Mouse (Mus musculus) limb, embryonic 14.5 days (tissue): ENCODE results near the gene Rpgrip1. TPM values are rescaled to one million over a fixed set of nuclear protein-coding genes. Genes with fewer than 3 reads are reported as not detected.

Experiments used
- ATAC-seq: fragments of 200-750 bp; cut with Nextera tagmentation; 2 replicates; pipeline ENCODE4 v1.8.0; 2017; ENCODE audit warnings: low read depth, moderate number of reproducible peaks, moderate TSS enrichment; ENCODE audit not compliant: low FRiP score
- DNase-seq: peaks from one replicate; pipeline ENCODE4 v3.0.0-alpha.2; 2015; ENCODE audit warnings: low spot score
- H3K27ac ChIP-seq: fragments of 300-500 bp; sonication (generic); replicated peaks from 2 replicates; pipeline ENCODE4 v1.5.1; 2014; ENCODE audit warnings: low read depth, mild to moderate bottlenecking, low read length, moderate library complexity, mixed read lengths
- H3K27me3 ChIP-seq: fragments of 300-500 bp; sonication (generic); 2 replicates; pipeline ENCODE4 v1.6.1; 2014; ENCODE audit warnings: low read length, mixed read lengths; ENCODE audit not compliant: control insufficient read depth, insufficient read depth
- H3K36me3 ChIP-seq: fragments of 300-500 bp; sonication (generic); 2 replicates; pipeline ENCODE4 v1.6.1; 2014; ENCODE audit warnings: mild to moderate bottlenecking, low read length, moderate library complexity, mixed read lengths; ENCODE audit not compliant: control insufficient read depth, insufficient read depth
- H3K4me1 ChIP-seq: fragments of 300-500 bp; sonication (generic); 2 replicates; pipeline ENCODE4 v1.6.1; 2014; ENCODE audit warnings: antibody characterized with exemption, low read length, mixed read lengths; ENCODE audit not compliant: control insufficient read depth, insufficient read depth
- H3K4me2 ChIP-seq: fragments of 300-500 bp; sonication (generic); replicated peaks from 2 replicates; pipeline ENCODE4 v1.6.1; 2014; ENCODE audit warnings: low read depth, mild to moderate bottlenecking, low read length, moderate library complexity; ENCODE audit not compliant: severe bottlenecking
- H3K4me3 ChIP-seq: fragments of 300-500 bp; sonication (generic); replicated peaks from 2 replicates; pipeline ENCODE4 v1.5.1; 2014; ENCODE audit warnings: low read length
- H3K9ac ChIP-seq: fragments of 300-500 bp; sonication (generic); 2 replicates; pipeline ENCODE4 v1.6.1; 2014; ENCODE audit warnings: mild to moderate bottlenecking, low read depth, low read length, moderate library complexity; ENCODE audit not compliant: severe bottlenecking
- H3K9me3 ChIP-seq: fragments of 300-500 bp; sonication (generic); 2 replicates; pipeline ENCODE4 v1.6.1; 2016; ENCODE audit warnings: low read length; ENCODE audit not compliant: control insufficient read depth
- POLR2A ChIP-seq: fragments of 200-500 bp; IDR thresholded peaks from 2 replicates; pipeline ENCODE4 v1.8.0; 2012; ENCODE audit warnings: inconsistent platforms, mild to moderate bottlenecking, moderate library complexity, borderline replicate concordance; ENCODE audit not compliant: insufficient read depth, insufficient read length; ENCODE audit errors: extremely low read depth
- WGBS: fragments of 180-500 bp; shearing (Covaris S2); extraction: QIAGEN DNeasy Blood & Tissue Kit; methylation state at CpG from one replicate; pipeline ENCODE4 v1.1.7; 2014; 5-methylcytosine and 5-hydroxymethylcytosine counted together
- polyA plus RNA-seq, 2 experiments: library from polyadenylated mRNA; depleted of rRNA in 1 of 2; stranded (reverse) in 1 of 2; unstranded in 1 of 2; fragments of >200 nt; fragmentation: Nextera tagmentation in 1 of 2; extraction: Ambion mirVana in 1 of 2; gene quantifications; 2 replicates each; pipeline versions ENCODE4 v1.2.1 to v1.2.3; 2012 to 2014

The Rpgrip1 gene
- polyA plus RNA-seq, 2 experiments, result 1.1 to 63.4 TPM

DNA sequence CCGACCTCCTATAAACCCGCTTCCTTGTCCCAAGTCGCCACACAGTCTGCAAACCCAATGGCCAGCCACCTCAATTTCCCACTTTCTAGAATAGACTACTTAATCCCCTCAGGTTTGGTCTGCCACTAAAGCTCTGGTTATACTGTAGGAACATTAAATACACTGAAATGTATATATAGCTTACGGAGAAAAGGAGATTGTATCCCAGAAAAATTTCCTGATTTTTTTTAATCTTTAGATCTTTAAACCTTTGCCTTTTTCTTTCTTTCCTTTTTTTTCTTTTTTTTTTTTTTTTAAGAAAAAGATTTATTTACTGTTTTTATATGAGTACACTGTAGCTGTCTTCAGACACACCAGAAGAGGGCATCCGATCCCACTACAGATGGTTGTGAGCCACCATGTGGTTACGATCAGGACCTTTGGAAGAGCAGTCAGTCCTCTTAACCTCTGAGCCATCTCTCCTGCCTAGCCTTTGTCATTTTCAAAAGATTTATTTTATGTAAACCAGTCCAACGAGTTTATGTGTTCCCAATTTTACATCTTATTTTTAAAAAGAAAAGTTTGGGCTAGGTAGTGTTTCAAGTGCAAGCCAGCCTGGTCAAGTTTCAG, 5.7 kb upstream of the Rpgrip1 start:
- Histone ChIP-seq H3K36me3 (peaks cover 10% of the 10 kb centered on the region; the same call in 1 of the 2 replicates), H3K27ac (peak overlapping the region; percentile 84), H3K4me3 (peak overlapping the region; percentile 34), H3K4me2 (peak overlapping the region; percentile 55), H3K9me3 (no peaks in the 10 kb centered on the region), H3K9ac (peak overlapping the region; percentile 47), H3K27me3 (no peaks in the 10 kb centered on the region), H3K4me1 (peaks cover 9% of the 10 kb centered on the region)
- no peak; the same call in 1 of the 2 replicates for ATAC-seq
- no peak for DNase-seq
- WGBS, result 32% methylated on average over 7 of the region's 7 CpGs
- TF ChIP-seq POLR2A, result no peak

DNA sequence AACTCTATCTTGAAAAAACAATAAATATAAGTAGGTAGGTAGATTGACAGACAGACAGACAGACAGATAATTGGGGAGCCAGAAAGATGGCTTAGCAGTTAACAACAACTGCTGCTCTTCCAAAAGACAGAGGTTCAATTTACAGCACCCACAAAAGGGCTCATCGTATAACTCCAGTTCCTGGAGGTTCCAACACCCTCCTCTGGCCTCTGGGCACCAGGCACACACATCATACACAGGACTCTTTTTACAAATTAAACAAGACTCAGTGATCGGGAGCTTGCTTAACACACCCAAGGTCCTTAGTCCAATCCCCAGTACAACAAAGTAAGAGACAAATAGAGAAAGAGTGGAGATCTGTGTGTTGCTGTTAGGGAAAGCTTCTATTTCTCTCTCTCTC, 5.2 kb upstream of the Rpgrip1 start:
- ATAC-seq, result no peak
- H3K4me1 ChIP-seq, result peaks cover 6% of the 10 kb centered on the region
- 55% methylated on average over 2 of the region's 2 CpGs for WGBS

DNA sequence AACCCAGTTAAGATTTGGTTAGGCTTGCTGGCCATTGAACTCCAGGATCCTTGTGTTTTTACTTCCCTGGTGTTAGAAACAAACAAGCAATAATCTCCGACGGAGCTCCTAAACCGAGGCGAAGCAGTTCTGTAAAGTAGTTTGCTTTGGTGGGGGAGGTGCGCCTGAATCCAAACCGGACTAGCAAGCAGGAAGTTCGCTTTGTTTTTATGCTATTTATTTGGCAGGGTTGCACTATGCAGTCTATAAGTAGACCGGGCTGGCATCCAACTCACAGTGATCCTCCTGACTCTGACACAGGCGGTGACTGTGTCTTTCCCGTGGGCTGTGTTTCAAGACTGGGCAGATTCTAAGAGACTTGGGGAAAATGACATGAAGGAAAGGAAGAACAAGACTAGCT, 3.8 kb upstream of the Rpgrip1 start:
- no peaks in the 10 kb centered on the region for H3K27me3 ChIP-seq
- peaks cover 7% of the 10 kb centered on the region; the same call in 1 of the 2 replicates for H3K36me3 ChIP-seq
- 14% methylated on average over 10 of the region's 10 CpGs for WGBS
- H3K9ac ChIP-seq, result peak overlapping the region; percentile 12; the same call in 1 of the 2 replicates
- peak overlapping the region; percentile 26; the same call in 1 of the 2 replicates for H3K4me2 ChIP-seq
- DNase-seq, result peak; percentile 87
- peaks cover 6% of the 10 kb centered on the region; the same call in 1 of the 2 replicates for H3K4me1 ChIP-seq
- H3K27ac ChIP-seq, result peak overlapping the region; percentile 56; the same call in 1 of the 2 replicates
- no peak overlapping the region for H3K4me3 ChIP-seq
- no peaks in the 10 kb centered on the region for H3K9me3 ChIP-seq
- TF ChIP-seq POLR2A, result no peak
- ATAC-seq, result no peak

More for the DNA sequence above, 5.2 kb upstream of the Rpgrip1 start:
- no peak overlapping the region for H3K4me2 ChIP-seq
- H3K27me3 ChIP-seq, result no peaks in the 10 kb centered on the region
- no peak for TF ChIP-seq POLR2A
- no peak overlapping the region for H3K4me3 ChIP-seq
- H3K36me3 ChIP-seq, result peaks cover 10% of the 10 kb centered on the region; the same call in 1 of the 2 replicates
- no peak for DNase-seq
- no peak overlapping the region for H3K27ac ChIP-seq
- no peaks in the 10 kb centered on the region for H3K9me3 ChIP-seq
- no peak overlapping the region for H3K9ac ChIP-seq

DNA sequence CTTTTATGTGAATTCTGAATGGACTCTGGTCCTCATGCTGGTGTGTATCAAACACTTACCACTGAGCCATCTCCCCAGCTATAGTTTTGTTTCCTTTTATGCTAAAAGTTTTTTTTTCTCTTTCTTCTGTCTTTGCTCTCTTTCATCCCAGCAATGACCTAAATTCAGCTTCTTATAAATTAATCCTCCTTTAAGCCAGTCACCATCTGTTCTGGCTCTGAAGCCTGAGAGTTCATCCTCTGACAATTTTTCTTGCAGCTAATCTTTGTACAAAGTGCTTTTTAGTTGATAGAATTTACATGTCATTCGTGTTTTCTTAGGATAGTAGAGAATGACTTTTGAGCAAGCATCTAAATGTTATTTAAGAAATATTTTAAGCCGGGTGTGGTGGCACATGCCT, 2.5 kb upstream of the Rpgrip1 start:
- DNase-seq, result no peak
- no peak overlapping the region for H3K4me3 ChIP-seq

DNA sequence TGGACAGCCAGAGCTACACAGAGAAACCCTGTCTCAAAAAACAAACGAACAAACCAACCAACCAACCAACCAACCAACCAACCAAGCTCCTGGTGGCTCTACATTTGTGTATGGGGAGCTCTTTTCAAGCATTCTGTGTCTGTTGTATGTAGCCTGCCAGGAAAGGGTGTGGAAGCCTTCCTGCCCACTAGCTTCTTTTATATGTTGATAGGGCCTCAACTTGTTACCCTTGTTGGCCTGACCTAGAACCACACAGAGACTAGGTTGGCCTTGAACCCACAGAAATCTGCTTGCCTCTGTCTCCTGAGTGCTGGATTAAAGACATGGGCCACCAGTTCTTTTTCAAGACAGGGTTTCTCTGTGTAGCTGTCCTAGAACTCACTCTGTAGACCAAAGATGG, 3.6 kb downstream of the Rpgrip1 start:
- DNase-seq (no peak), ATAC-seq (no peak)
- H3K4me2 ChIP-seq, result no peak overlapping the region
- no peaks in the 10 kb centered on the region for H3K36me3 ChIP-seq
- H3K27me3 ChIP-seq, result no peaks in the 10 kb centered on the region
- H3K27ac ChIP-seq, result no peak overlapping the region
- TF ChIP-seq POLR2A, result no peak
- H3K4me1 ChIP-seq, result peaks cover 6% of the 10 kb centered on the region; the same call in 1 of the 2 replicates
- WGBS, result 67% methylated on average over 1 of the region's 1 CpGs
- H3K9me3 ChIP-seq, result no peaks in the 10 kb centered on the region
- no peak overlapping the region for H3K4me3 ChIP-seq
- H3K9ac ChIP-seq, result no peak overlapping the region

More for the DNA sequence above, 2.5 kb upstream of the Rpgrip1 start:
- no peak for TF ChIP-seq POLR2A
- no peak overlapping the region for H3K9ac ChIP-seq
- no peaks in the 10 kb centered on the region for H3K9me3 ChIP-seq
- 83% methylated on average over 2 of the region's 2 CpGs for WGBS
- no peaks in the 10 kb centered on the region for H3K36me3 ChIP-seq
- H3K4me2 ChIP-seq, result no peak overlapping the region
- no peak overlapping the region for H3K27ac ChIP-seq
- H3K4me1 ChIP-seq, result 0 out of 2 replicates have a peak, but pooled peaks cover 3% of the 10 kb centered on the region
- H3K27me3 ChIP-seq, result no peaks in the 10 kb centered on the region
- ATAC-seq, result no peak
